Mouse (Mus musculus): ENCODE measurements around the gene Haus6. TPM values are rescaled to one million over a fixed set of nuclear protein-coding genes. Genes with fewer than 3 reads are reported as not detected.
"Not testable (repeated sequence)": the region's sequence is repeated elsewhere in the genome, so short reads cannot be mapped to it uniquely, and the experiment has no call there.

Haus6 gene
- polyA plus RNA-seq, 1 experiment from 2014 or later = 4.0 TPM

- Histone ChIP-seq H3K9ac (ENCODE audit: low read depth, low read length) (no peak overlapping the region), H3K9me3 (replicated peaks; ENCODE audit: control insufficient read depth, low read length, poor library complexity, severe bottlenecking) (no peaks in the 10 kb centered on the region), H3K4me2 (ENCODE audit: low read length) (no peak overlapping the region), H3K4me1 (ENCODE audit: control insufficient read depth, insufficient read depth, low read length) (no peaks in the 10 kb centered on the region), H3K4me3 (ENCODE audit: low read depth, low read length) (no peak overlapping the region), H3K27me3 (ENCODE audit: control insufficient read depth, insufficient read depth, low read depth, low read length) (no peaks in the 10 kb centered on the region), H3K36me3 (ENCODE audit: control insufficient read depth, insufficient read depth, low read length) (no peaks in the 10 kb centered on the region), H3K27ac (ENCODE audit: low read length) (no peak overlapping the region)
- ATAC-seq = no peak
- WGBS = 68% methylated on average over 4 of the region's 4 CpGs
Observed at GRCm38 (mm10) chr4:86631831-86632230, 20.0 kb upstream of the Haus6 start.

GRCm38 (mm10) chr4:86626496-86626895, 14.6 kb upstream of the Haus6 start:
- H3K9ac ChIP-seq (ENCODE audit: low read depth, low read length); H3K27ac ChIP-seq (ENCODE audit: low read length); H3K4me1 ChIP-seq (ENCODE audit: control insufficient read depth, insufficient read depth, low read length); H3K36me3 ChIP-seq (ENCODE audit: control insufficient read depth, insufficient read depth, low read length); ATAC-seq; H3K4me3 ChIP-seq (ENCODE audit: low read depth, low read length); H3K9me3 ChIP-seq (replicated peaks; ENCODE audit: control insufficient read depth, low read length, poor library complexity, severe bottlenecking); H3K4me2 ChIP-seq (ENCODE audit: low read length); H3K27me3 ChIP-seq (ENCODE audit: control insufficient read depth, insufficient read depth, low read depth, low read length): not testable (repeated sequence)
- WGBS = 94% methylated on average over 7 of the region's 7 CpGs

- 81% methylated on average over 5 of the region's 5 CpGs for WGBS
- no peaks in the 10 kb centered on the region for H3K36me3 ChIP-seq (ENCODE audit: control insufficient read depth, insufficient read depth, low read length)
- no peaks in the 10 kb centered on the region for H3K27me3 ChIP-seq (ENCODE audit: control insufficient read depth, insufficient read depth, low read depth, low read length)
- no peaks in the 10 kb centered on the region for H3K4me1 ChIP-seq (ENCODE audit: control insufficient read depth, insufficient read depth, low read length)
- no peak overlapping the region for H3K4me2 ChIP-seq (ENCODE audit: low read length)
- no peak overlapping the region for H3K27ac ChIP-seq (ENCODE audit: low read length)
- H3K9me3 ChIP-seq (replicated peaks; ENCODE audit: control insufficient read depth, low read length, poor library complexity, severe bottlenecking) = no peaks in the 10 kb centered on the region
- H3K9ac ChIP-seq (ENCODE audit: low read depth, low read length) = no peak overlapping the region
- ATAC-seq = no peak
- no peak overlapping the region for H3K4me3 ChIP-seq (ENCODE audit: low read depth, low read length)
Observed at GRCm38 (mm10) chr4:86625463-86625862, 13.6 kb upstream of the Haus6 start.

GRCm38 (mm10) chr4:86622532-86622931, 10.7 kb upstream of the Haus6 start:
- not testable (repeated sequence) for H3K4me3 ChIP-seq (ENCODE audit: low read depth, low read length); H3K9ac ChIP-seq (ENCODE audit: low read depth, low read length); H3K9me3 ChIP-seq (replicated peaks; ENCODE audit: control insufficient read depth, low read length, poor library complexity, severe bottlenecking); H3K27me3 ChIP-seq (ENCODE audit: control insufficient read depth, insufficient read depth, low read depth, low read length); H3K36me3 ChIP-seq (ENCODE audit: control insufficient read depth, insufficient read depth, low read length); H3K27ac ChIP-seq (ENCODE audit: low read length); H3K4me2 ChIP-seq (ENCODE audit: low read length); ATAC-seq; H3K4me1 ChIP-seq (ENCODE audit: control insufficient read depth, insufficient read depth, low read length)
- WGBS = 83% methylated on average over 1 of the region's 1 CpGs

GRCm38 (mm10) chr4:86622116-86622515, 10.3 kb upstream of the Haus6 start:
- Histone ChIP-seq H3K4me1 (ENCODE audit: control insufficient read depth, insufficient read depth, low read length) (no peaks in the 10 kb centered on the region), H3K27me3 (ENCODE audit: control insufficient read depth, insufficient read depth, low read depth, low read length) (no peaks in the 10 kb centered on the region), H3K4me3 (ENCODE audit: low read depth, low read length) (no peak overlapping the region), H3K9ac (ENCODE audit: low read depth, low read length) (no peak overlapping the region), H3K36me3 (ENCODE audit: control insufficient read depth, insufficient read depth, low read length) (no peaks in the 10 kb centered on the region), H3K4me2 (ENCODE audit: low read length) (no peak overlapping the region), H3K27ac (ENCODE audit: low read length) (no peak overlapping the region), H3K9me3 (replicated peaks; ENCODE audit: control insufficient read depth, low read length, poor library complexity, severe bottlenecking) (no peaks in the 10 kb centered on the region)
- 75% methylated on average over 3 of the region's 3 CpGs for WGBS
- ATAC-seq = no peak

- no peak overlapping the region for H3K27ac ChIP-seq (ENCODE audit: low read length)
- H3K4me3 ChIP-seq (ENCODE audit: low read depth, low read length) = no peak overlapping the region
- H3K9ac ChIP-seq (ENCODE audit: low read depth, low read length) = no peak overlapping the region
- no peak overlapping the region for H3K4me2 ChIP-seq (ENCODE audit: low read length)
- no peaks in the 10 kb centered on the region for H3K27me3 ChIP-seq (ENCODE audit: control insufficient read depth, insufficient read depth, low read depth, low read length)
- ATAC-seq = no peak
- H3K4me1 ChIP-seq (ENCODE audit: control insufficient read depth, insufficient read depth, low read length) = no peaks in the 10 kb centered on the region
- 59% methylated on average over 2 of the region's 2 CpGs for WGBS
- H3K9me3 ChIP-seq (replicated peaks; ENCODE audit: control insufficient read depth, low read length, poor library complexity, severe bottlenecking) = no peaks in the 10 kb centered on the region
- H3K36me3 ChIP-seq (ENCODE audit: control insufficient read depth, insufficient read depth, low read length) = no peaks in the 10 kb centered on the region
Observed at GRCm38 (mm10) chr4:86620506-86620905, 8.7 kb upstream of the Haus6 start.

- ATAC-seq = no peak; the same call in 1 of the 2 replicates
- no peaks in the 10 kb centered on the region; the same call in 1 of the 2 replicates for H3K27me3 ChIP-seq (ENCODE audit: control insufficient read depth, insufficient read depth, low read depth, low read length)
- H3K27ac ChIP-seq (ENCODE audit: low read length) = peak overlapping the region; percentile 65
- no peaks in the 10 kb centered on the region for H3K36me3 ChIP-seq (ENCODE audit: control insufficient read depth, insufficient read depth, low read length)
- H3K9ac ChIP-seq (ENCODE audit: low read depth, low read length) = peak overlapping the region; percentile 57; the same call in 1 of the 2 replicates
- WGBS = 37% methylated on average over 8 of the region's 8 CpGs
- H3K4me1 ChIP-seq (ENCODE audit: control insufficient read depth, insufficient read depth, low read length) = peaks cover 19% of the 10 kb centered on the region
- H3K4me3 ChIP-seq (ENCODE audit: low read depth, low read length) = peak overlapping the region; percentile 85
- H3K4me2 ChIP-seq (ENCODE audit: low read length) = peak overlapping the region; percentile 52
- no peaks in the 10 kb centered on the region for H3K9me3 ChIP-seq (replicated peaks; ENCODE audit: control insufficient read depth, low read length, poor library complexity, severe bottlenecking)
Observed at GRCm38 (mm10) chr4:86612289-86612620, 400 bp upstream of the Haus6 start.

GRCm38 (mm10) chr4:86591304-86591703, 20.6 kb downstream of the Haus6 start:
- ATAC-seq = no peak
- Histone ChIP-seq H3K4me2 (ENCODE audit: low read length) (no peak overlapping the region), H3K27me3 (ENCODE audit: control insufficient read depth, insufficient read depth, low read depth, low read length) (no peaks in the 10 kb centered on the region), H3K27ac (ENCODE audit: low read length) (no peak overlapping the region), H3K4me1 (ENCODE audit: control insufficient read depth, insufficient read depth, low read length) (no peaks in the 10 kb centered on the region), H3K9ac (ENCODE audit: low read depth, low read length) (no peak overlapping the region), H3K9me3 (replicated peaks; ENCODE audit: control insufficient read depth, low read length, poor library complexity, severe bottlenecking) (no peaks in the 10 kb centered on the region), H3K36me3 (ENCODE audit: control insufficient read depth, insufficient read depth, low read length) (peaks cover 5% of the 10 kb centered on the region; the same call in 1 of the 2 replicates), H3K4me3 (ENCODE audit: low read depth, low read length) (no peak overlapping the region)
- WGBS = 96% methylated on average over 2 of the region's 2 CpGs

- Histone ChIP-seq H3K27ac (ENCODE audit: low read length) (no peak overlapping the region), H3K4me1 (ENCODE audit: control insufficient read depth, insufficient read depth, low read length) (no peaks in the 10 kb centered on the region), H3K27me3 (ENCODE audit: control insufficient read depth, insufficient read depth, low read depth, low read length) (no peaks in the 10 kb centered on the region), H3K9me3 (replicated peaks; ENCODE audit: control insufficient read depth, low read length, poor library complexity, severe bottlenecking) (no peaks in the 10 kb centered on the region), H3K36me3 (ENCODE audit: control insufficient read depth, insufficient read depth, low read length) (peaks cover 11% of the 10 kb centered on the region), H3K4me2 (ENCODE audit: low read length) (no peak overlapping the region), H3K9ac (ENCODE audit: low read depth, low read length) (no peak overlapping the region), H3K4me3 (ENCODE audit: low read depth, low read length) (no peak overlapping the region)
- ATAC-seq = no peak
- WGBS = 86% methylated on average over 3 of the region's 3 CpGs
Observed at GRCm38 (mm10) chr4:86588236-86588635, 23.6 kb downstream of the Haus6 start.

- ATAC-seq = no peak
- 90% methylated on average over 3 of the region's 3 CpGs for WGBS
- H3K27me3 ChIP-seq (ENCODE audit: control insufficient read depth, insufficient read depth, low read depth, low read length) = no peaks in the 10 kb centered on the region
- H3K9me3 ChIP-seq (replicated peaks; ENCODE audit: control insufficient read depth, low read length, poor library complexity, severe bottlenecking) = no peaks in the 10 kb centered on the region
- peaks cover 27% of the 10 kb centered on the region for H3K4me1 ChIP-seq (ENCODE audit: control insufficient read depth, insufficient read depth, low read length)
- no peak overlapping the region for H3K4me2 ChIP-seq (ENCODE audit: low read length)
- H3K9ac ChIP-seq (ENCODE audit: low read depth, low read length) = no peak overlapping the region
- H3K4me3 ChIP-seq (ENCODE audit: low read depth, low read length) = no peak overlapping the region
- H3K27ac ChIP-seq (ENCODE audit: low read length) = no peak overlapping the region
- peaks cover 7% of the 10 kb centered on the region; the same call in 1 of the 2 replicates for H3K36me3 ChIP-seq (ENCODE audit: control insufficient read depth, insufficient read depth, low read length)
Observed at GRCm38 (mm10) chr4:86580591-86580990, 31.3 kb downstream of the Haus6 start.
